Mouse (Mus musculus): ENCODE measurements around the gene Myo10. TPM values are rescaled to one million over a fixed set of nuclear protein-coding genes. Genes with fewer than 3 reads are reported as not detected.

Gene Myo10
- polyA plus RNA-seq, 1 experiment, result 26.1 TPM

DNA sequence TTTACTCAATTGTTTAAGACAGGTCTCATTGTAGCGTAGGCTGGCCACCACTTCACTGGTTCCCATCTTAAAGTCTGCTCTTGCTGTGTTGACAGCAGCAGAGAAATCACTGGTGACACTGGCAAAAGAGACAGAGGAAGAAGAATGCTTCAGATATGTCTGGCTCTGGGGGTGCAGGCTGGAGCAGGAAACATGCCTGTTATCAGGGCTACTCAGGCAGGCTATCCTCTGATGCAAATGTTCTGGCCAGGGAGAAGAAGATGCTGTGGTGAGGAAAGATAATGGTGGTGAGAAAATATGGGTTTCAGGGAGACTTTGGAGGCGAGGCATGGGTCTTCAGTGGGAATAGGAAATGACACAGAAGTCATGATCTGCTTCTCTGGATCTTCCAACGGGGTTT lies 13.6 kb upstream of the Myo10 start:
- 70% methylated on average over 3 of the region's 3 CpGs for WGBS
- Histone ChIP-seq H3K27ac (ENCODE audit: control insufficient read depth, insufficient read depth, low read length) (no peak overlapping the region), H3K4me3 (ENCODE audit: control insufficient read depth, insufficient read depth, low read length) (no peak overlapping the region), H3K4me1 (replicated peaks; ENCODE audit: control insufficient read depth, insufficient read depth, low read length) (no peaks in the 10 kb centered on the region), H3K27me3 (ENCODE audit: control insufficient read depth, insufficient read depth, low read length) (no peaks in the 10 kb centered on the region), H3K36me3 (ENCODE audit: control insufficient read depth, insufficient read depth, low read length) (no peaks in the 10 kb centered on the region)
- TF ChIP-seq POLR2A (IDR thresholded peaks at IDR 0.05; ENCODE audit: control insufficient read depth, extremely low read depth, insufficient read depth, low read length, poor library complexity), result no peak
- TF ChIP-seq CTCF (IDR thresholded peaks at IDR 0.05; ENCODE audit: borderline replicate concordance, control insufficient read depth, extremely low read depth, insufficient read depth, low read length, poor library complexity), result no peak
- DNase-seq, result no peak

DNA sequence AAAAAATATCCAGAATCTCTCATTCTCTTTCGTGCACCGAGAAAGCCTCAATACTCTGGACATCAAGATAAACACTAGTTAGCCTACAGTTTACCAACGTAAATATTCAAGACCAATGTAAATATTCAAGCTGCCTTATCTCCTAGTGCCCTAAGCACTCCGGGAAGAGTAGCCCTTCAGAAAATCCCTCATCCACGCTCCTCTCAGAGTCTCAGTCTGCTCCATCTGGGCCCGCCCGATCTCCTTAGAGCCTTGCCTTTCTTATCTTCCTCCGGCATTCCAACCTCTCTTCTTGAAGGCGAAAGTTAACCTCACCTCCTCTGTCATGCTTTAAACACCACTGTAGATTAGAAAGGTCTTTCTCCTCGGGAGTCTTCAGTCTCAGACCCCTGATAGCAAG lies 13.1 kb upstream of the Myo10 start:
- H3K4me3 ChIP-seq (ENCODE audit: control insufficient read depth, insufficient read depth, low read length), result no peak overlapping the region
- no peak overlapping the region for H3K27ac ChIP-seq (ENCODE audit: control insufficient read depth, insufficient read depth, low read length)
- WGBS, result 91% methylated on average over 10 of the region's 10 CpGs
- no peak for DNase-seq
- TF ChIP-seq CTCF (IDR thresholded peaks at IDR 0.05; ENCODE audit: borderline replicate concordance, control insufficient read depth, extremely low read depth, insufficient read depth, low read length, poor library complexity), result no peak
- no peak for TF ChIP-seq POLR2A (IDR thresholded peaks at IDR 0.05; ENCODE audit: control insufficient read depth, extremely low read depth, insufficient read depth, low read length, poor library complexity)
- H3K36me3 ChIP-seq (ENCODE audit: control insufficient read depth, insufficient read depth, low read length), result no peaks in the 10 kb centered on the region
- H3K4me1 ChIP-seq (replicated peaks; ENCODE audit: control insufficient read depth, insufficient read depth, low read length), result no peaks in the 10 kb centered on the region
- no peaks in the 10 kb centered on the region for H3K27me3 ChIP-seq (ENCODE audit: control insufficient read depth, insufficient read depth, low read length)

DNA sequence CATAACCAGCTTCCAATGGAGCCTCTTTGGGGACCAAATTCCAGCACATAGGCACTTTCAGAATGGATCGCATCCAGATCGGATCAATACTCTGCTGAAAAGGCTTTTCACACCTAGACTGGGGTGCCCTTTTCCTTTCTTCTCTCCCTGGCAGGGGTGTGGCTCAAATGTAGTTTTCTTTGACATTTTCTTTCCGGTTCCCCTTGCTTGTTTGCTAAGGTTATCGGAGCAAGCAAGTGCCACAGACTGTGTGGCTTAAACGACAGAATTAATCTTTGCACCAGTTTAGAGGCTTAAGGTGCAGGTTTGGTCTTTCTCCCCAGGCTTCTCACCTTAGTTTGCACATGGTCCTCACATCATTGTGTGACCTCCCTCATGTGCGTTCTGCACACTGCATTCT lies 11.1 kb upstream of the Myo10 start:
- H3K4me3 ChIP-seq (ENCODE audit: control insufficient read depth, insufficient read depth, low read length), result no peak overlapping the region
- no peaks in the 10 kb centered on the region for H3K36me3 ChIP-seq (ENCODE audit: control insufficient read depth, insufficient read depth, low read length)
- DNase-seq, result no peak
- WGBS, result 84% methylated on average over 6 of the region's 6 CpGs
- no peak overlapping the region for H3K27ac ChIP-seq (ENCODE audit: control insufficient read depth, insufficient read depth, low read length)
- H3K4me1 ChIP-seq (replicated peaks; ENCODE audit: control insufficient read depth, insufficient read depth, low read length), result no peaks in the 10 kb centered on the region
- no peaks in the 10 kb centered on the region for H3K27me3 ChIP-seq (ENCODE audit: control insufficient read depth, insufficient read depth, low read length)
- no peak for TF ChIP-seq CTCF (IDR thresholded peaks at IDR 0.05; ENCODE audit: borderline replicate concordance, control insufficient read depth, extremely low read depth, insufficient read depth, low read length, poor library complexity)
- TF ChIP-seq POLR2A (IDR thresholded peaks at IDR 0.05; ENCODE audit: control insufficient read depth, extremely low read depth, insufficient read depth, low read length, poor library complexity), result no peak

DNA sequence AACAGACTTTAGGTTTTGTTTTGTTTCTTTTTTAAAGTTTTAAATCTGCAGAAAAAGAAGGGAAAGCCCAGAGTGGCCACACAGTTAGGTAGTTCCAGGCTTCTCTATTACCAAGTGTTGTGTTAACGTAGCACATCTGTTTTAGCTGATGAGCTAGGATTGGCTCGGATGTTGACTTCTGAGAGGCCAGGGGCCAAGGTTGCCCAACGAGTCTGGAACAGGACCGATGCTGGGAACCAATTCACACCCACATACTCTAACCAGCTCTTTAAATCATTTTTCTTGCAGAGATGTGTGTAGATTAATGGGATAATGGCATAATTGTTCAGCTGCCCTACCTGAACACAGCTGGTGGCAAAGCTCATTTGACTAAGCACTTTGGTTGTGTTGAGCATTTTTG lies 1.8 kb upstream of the Myo10 start:
- Histone ChIP-seq H3K27me3 (ENCODE audit: control insufficient read depth, insufficient read depth, low read length) (no peaks in the 10 kb centered on the region), H3K4me1 (replicated peaks; ENCODE audit: control insufficient read depth, insufficient read depth, low read length) (peaks cover 4% of the 10 kb centered on the region), H3K36me3 (ENCODE audit: control insufficient read depth, insufficient read depth, low read length) (no peaks in the 10 kb centered on the region), H3K4me3 (ENCODE audit: control insufficient read depth, insufficient read depth, low read length) (no peak overlapping the region), H3K27ac (ENCODE audit: control insufficient read depth, insufficient read depth, low read length) (no peak overlapping the region)
- WGBS, result 95% methylated on average over 4 of the region's 4 CpGs
- no peak for DNase-seq
- TF ChIP-seq CTCF (IDR thresholded peaks at IDR 0.05; ENCODE audit: borderline replicate concordance, control insufficient read depth, extremely low read depth, insufficient read depth, low read length, poor library complexity), result no peak
- no peak for TF ChIP-seq POLR2A (IDR thresholded peaks at IDR 0.05; ENCODE audit: control insufficient read depth, extremely low read depth, insufficient read depth, low read length, poor library complexity)

DNA sequence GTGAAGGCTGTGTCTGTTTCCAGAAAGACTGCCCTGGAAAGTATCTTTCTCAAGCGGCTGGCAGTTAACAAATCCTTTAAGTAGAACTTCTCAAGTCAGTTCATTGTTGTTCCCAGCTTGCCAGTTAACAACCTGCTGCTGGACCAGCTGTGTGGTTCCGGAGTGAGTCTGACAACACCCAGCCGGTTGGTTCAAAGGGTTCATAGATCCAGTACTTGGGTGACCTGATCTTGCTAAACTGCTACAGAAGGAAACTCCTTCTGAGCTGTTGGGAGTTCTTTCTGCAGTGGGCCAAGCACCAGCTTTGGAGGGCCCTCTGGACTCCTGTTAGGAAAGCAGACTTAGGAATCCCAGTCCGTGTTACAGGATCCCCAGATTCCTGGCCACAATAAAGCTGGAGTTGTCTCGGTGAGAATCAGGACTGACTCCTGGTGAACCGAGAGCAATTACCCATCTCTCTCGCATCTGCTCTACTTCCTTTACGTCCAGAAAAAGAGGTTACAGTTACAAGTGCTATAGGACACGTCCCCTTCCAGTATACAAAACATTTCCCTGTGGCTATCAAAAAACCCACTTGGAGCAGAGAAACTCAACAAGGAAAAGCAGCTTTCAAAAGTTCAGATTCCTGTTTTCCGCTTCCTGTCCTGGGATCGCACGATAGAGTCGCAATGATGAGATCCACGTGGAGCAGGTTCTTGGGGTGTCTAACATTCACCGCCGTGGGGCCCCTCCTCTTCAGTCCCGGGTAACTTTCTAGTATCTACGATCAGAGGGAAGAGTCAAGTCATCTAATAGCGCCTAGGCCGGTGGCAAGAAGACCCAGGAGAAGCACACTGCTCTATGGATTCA lies 750 bp upstream of the Myo10 start:
- DNase-seq, result peak; percentile 12

DNA sequence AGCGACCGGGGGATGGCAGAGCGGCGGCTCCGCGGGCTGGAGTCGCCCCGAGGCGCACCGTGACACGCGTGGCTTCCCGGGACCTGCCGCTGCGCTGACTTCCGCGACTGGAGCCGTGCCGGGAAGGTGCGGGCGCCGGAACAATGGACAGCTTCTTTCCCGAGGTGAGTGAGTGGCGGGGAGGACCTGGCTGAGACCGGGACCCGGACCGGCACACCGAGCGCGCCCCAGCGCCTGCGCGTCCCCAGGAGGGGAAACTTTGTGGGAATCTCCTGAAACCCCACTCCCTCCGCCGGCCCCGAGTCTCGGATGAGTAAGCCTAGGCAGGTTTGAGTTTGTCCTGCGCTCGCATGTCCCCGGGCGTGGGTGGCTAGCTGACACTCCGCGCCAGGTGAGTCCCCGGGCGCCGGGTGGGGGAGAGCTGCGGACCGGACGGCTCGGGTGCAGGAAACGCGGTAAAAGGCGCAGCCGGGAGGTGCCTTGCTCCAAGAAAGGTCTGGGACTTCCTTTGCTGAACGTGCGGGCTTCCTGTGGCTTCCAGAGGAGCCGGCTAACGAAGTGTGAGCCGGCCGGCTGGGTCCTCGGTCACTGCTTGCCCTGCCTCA lies 644 bp downstream of the Myo10 start:
- no peaks in the 10 kb centered on the region for H3K27me3 ChIP-seq (ENCODE audit: control insufficient read depth, insufficient read depth, low read length)
- H3K36me3 ChIP-seq (ENCODE audit: control insufficient read depth, insufficient read depth, low read length), result no peaks in the 10 kb centered on the region
- under 1% methylated on average over 61 of the region's 61 CpGs for WGBS
- TF ChIP-seq CTCF (IDR thresholded peaks at IDR 0.05; ENCODE audit: borderline replicate concordance, control insufficient read depth, extremely low read depth, insufficient read depth, low read length, poor library complexity) (peak; percentile 35; the same call in 1 of the 2 replicates), POLR2A (IDR thresholded peaks at IDR 0.05; ENCODE audit: control insufficient read depth, extremely low read depth, insufficient read depth, low read length, poor library complexity) (no peak)
- peak overlapping the region; percentile 62 for H3K4me3 ChIP-seq (ENCODE audit: control insufficient read depth, insufficient read depth, low read length)
- H3K27ac ChIP-seq (ENCODE audit: control insufficient read depth, insufficient read depth, low read length), result no peak overlapping the region
- peaks cover 6% of the 10 kb centered on the region for H3K4me1 ChIP-seq (replicated peaks; ENCODE audit: control insufficient read depth, insufficient read depth, low read length)
- DNase-seq, result peak; percentile 69

More for the DNA sequence above, 750 bp upstream of the Myo10 start:
- Histone ChIP-seq H3K4me1 (replicated peaks; ENCODE audit: control insufficient read depth, insufficient read depth, low read length) (peaks cover 4% of the 10 kb centered on the region), H3K27me3 (ENCODE audit: control insufficient read depth, insufficient read depth, low read length) (no peaks in the 10 kb centered on the region), H3K27ac (ENCODE audit: control insufficient read depth, insufficient read depth, low read length) (no peak overlapping the region), H3K36me3 (ENCODE audit: control insufficient read depth, insufficient read depth, low read length) (no peaks in the 10 kb centered on the region), H3K4me3 (ENCODE audit: control insufficient read depth, insufficient read depth, low read length) (peak overlapping the region; percentile 43)
- TF ChIP-seq CTCF (IDR thresholded peaks at IDR 0.05; ENCODE audit: borderline replicate concordance, control insufficient read depth, extremely low read depth, insufficient read depth, low read length, poor library complexity) (no peak), POLR2A (IDR thresholded peaks at IDR 0.05; ENCODE audit: control insufficient read depth, extremely low read depth, insufficient read depth, low read length, poor library complexity) (no peak)
- 19% methylated on average over 20 of the region's 20 CpGs for WGBS
